Mouse (Mus musculus) left cerebral cortex, postnatal 10 days (tissue): ENCODE data around the gene Rab3a. TPM values are rescaled to one million over a fixed set of nuclear protein-coding genes. Genes with fewer than 3 reads are reported as not detected.

Experiments used
- DNase-seq, 2 experiments: peaks; one replicate each; pipeline ENCODE4 v3.0.0; 2021 to 2022; ENCODE audit warnings: low spot score in 2 of 2, mixed read lengths in 1 of 2; ENCODE audit errors: extremely low spot score in 1 of 2
- intact Hi-C: fragments of 180-260 bp; cut with DNase I; formaldehyde crosslinking; loops from one replicate; pipeline ENCODE4 v1.15.1; 2025
- total RNA-seq, 2 experiments: library from RNA; stranded (reverse); gene quantifications; 2 replicates each; pipeline ENCODE4 v1.2.3; 2021

Gene Rab3a
- total RNA-seq, 2 experiments from 2014 or later, result 756 to 791 TPM

DNA sequence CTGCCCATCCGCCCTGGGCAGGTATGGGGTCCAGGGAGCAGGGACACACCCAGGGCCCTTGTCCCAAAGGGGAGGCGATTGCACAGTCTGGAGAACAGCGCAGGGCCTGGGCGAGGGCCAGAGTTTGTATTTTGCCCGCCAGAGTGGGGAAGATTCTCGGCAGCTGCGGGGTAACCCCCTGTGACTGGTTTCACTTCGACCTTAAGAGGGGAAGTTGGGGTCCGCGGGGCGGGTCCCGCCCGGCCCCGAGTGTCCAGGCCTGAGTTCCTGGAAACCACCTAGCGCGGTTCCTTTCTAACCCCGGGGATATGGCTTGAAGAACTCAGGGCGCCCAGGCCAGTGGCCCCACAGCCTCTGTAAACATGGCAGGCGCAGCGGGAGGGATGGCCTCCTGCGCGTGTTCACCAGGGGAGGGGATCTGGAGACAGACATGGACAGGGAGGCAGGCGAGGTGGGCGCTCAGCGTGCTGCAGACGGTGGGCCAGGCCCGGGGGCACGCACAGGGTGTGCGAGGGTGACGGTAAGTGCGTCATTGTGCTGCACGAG, 13.8 kb downstream of the Rab3a start:
- DNase-seq, result peak in 1 of 2 experiments; percentile 63
- intact Hi-C loops, result no loop called here

GRCm38 (mm10) chr8:70768956-70769355, 14.5 kb downstream of the Rab3a start:
- DNase-seq, result peak in 1 of 2 experiments; percentile 63
- intact Hi-C loops, result no loop called here

DNA sequence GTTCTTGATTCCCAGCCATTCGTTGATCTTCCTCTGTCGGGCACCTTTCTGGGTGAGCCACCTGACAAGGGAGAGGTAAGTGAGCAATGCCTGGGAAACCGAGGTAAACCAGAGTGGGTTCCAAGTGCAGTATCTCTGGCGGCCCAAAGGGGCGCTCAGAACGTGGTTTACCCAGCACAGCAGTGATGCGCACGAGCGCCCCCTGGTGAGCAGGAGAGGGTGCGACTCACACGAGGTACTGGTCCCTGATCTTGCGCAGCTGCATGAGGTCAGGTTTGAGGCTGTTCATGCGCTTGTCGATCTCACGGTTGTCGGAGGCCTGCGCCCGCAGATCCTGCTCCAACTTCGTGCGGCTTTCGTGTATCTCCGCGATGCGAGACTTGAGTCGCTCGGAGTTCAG, 14.9 kb downstream of the Rab3a start:
- intact Hi-C loops, result no loop called here
- DNase-seq, result peak; percentile 91 to 96

DNA sequence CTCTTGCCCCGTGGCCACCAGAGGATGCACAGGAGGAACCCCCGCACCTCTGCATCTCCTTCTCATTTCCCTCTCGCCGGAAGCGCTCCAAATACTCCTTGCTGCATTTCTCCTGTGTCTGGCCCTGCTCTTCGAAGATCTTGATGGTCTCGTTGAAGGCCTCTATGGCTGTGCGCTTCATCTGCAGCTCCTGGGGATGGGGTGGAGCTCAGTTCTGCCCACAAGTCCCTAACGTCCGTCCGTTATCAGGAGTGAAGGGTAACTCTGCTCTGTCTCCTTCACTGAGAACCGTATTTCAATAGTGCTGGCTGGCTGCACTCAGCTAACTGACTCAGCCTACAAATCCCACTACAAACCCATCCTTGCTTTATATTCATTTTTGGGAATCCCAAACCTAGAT, 15.4 kb downstream of the Rab3a start:
- intact Hi-C loops, result no loop called here
- no peak for DNase-seq

- no peak for DNase-seq
- intact Hi-C loops, result no loop called here
Measured at GRCm38 (mm10) chr8:70770748-70771147, 16.3 kb downstream of the Rab3a start.

GRCm38 (mm10) chr8:70771217-70771616, 16.7 kb downstream of the Rab3a start:
- intact Hi-C loops, result no loop called here

DNA sequence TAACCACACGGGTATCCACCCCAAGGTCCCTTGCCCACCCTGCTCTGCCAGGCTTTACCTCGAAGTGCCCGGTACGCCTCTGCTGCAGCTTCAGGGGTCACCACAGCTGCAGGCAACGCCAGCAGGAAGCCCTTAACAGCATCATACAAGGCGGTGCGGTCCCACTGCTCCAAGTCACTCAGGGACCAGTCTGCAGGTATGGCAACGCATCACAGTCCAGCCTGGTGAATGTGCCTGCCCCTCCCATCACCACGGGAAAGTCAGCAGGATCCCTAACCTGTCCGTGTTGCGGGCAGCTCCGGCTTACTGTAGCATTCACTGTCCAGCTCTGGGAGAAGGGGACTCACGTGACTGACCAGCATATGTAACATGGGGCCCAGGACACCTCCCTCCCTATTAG, 17.6 kb downstream of the Rab3a start:
- intact Hi-C loops, result no loop called here
- no peak for DNase-seq

More at GRCm38 (mm10) chr8:70771217-70771616, 16.7 kb downstream of the Rab3a start:
- no peak for DNase-seq

GRCm38 (mm10) chr8:70772890-70773289, 18.4 kb downstream of the Rab3a start:
- intact Hi-C loops, result no loop called here
- no peak for DNase-seq

DNA sequence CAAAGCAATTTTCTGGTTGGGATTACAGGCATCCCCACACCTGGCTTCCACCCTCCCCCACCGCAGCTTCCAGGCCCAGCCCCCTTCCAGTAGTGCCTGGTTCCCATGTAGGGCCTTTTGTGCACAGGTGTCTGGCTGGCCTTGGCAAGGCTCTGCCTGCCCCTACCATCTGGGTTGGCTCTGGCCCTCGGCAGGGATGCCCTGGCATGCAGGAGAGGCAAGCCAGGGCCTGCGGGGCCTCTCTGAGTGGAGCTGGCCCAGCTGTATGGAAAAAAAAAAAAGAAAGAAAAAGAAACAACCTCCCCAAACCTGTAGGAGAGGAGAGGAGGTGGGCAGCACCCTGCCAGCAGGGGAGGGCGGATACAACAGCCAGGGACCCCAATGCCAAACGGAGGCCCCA, 18.9 kb downstream of the Rab3a start:
- intact Hi-C loops, result no loop called here
- no peak for DNase-seq

- DNase-seq, result peak in 1 of 2 experiments; percentile 89
- intact Hi-C loops, result no loop called here
Measured at GRCm38 (mm10) chr8:70773833-70774232, 19.4 kb downstream of the Rab3a start.

GRCm38 (mm10) chr8:70774740-70775139, 20.3 kb downstream of the Rab3a start:
- DNase-seq, result no peak
- intact Hi-C loops, result no loop called here

- intact Hi-C loops, result no loop called here
- DNase-seq, result no peak
Measured at GRCm38 (mm10) chr8:70775227-70775626, 20.7 kb downstream of the Rab3a start.

DNA sequence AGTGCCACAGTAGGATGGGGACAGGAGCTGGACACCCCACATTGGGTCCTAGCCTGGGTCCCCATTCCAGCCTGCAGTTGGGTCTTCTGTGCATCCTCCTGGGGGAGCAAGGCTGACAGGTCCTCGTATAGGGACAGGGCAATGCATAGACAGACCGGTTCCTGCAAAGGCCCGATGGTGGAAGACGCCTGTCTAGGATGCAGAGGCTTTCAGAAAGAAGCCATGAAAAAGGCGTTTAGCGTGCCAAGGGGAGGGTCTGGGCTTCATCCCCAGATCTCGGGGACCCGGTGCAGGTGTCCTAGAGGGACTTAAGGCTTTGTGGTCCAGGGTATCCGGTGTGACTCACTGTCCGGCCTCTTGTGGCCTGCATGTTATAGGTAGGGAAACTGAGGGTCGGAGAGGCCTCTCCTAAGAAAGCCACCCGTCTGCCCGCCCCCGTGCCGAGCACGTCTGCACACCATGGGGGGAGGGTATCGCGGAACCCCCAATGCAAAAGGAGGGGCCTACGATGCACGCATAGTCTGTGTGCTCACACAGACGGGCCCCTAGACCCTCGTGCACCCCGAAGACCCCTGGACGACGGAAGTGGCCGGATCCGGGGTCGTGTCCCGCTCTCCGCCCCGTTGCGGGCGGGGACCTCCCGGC, 21.5 kb downstream of the Rab3a start:
- peak in 1 of 2 experiments; percentile 73 for DNase-seq
- intact Hi-C loops, result no loop called here

DNA sequence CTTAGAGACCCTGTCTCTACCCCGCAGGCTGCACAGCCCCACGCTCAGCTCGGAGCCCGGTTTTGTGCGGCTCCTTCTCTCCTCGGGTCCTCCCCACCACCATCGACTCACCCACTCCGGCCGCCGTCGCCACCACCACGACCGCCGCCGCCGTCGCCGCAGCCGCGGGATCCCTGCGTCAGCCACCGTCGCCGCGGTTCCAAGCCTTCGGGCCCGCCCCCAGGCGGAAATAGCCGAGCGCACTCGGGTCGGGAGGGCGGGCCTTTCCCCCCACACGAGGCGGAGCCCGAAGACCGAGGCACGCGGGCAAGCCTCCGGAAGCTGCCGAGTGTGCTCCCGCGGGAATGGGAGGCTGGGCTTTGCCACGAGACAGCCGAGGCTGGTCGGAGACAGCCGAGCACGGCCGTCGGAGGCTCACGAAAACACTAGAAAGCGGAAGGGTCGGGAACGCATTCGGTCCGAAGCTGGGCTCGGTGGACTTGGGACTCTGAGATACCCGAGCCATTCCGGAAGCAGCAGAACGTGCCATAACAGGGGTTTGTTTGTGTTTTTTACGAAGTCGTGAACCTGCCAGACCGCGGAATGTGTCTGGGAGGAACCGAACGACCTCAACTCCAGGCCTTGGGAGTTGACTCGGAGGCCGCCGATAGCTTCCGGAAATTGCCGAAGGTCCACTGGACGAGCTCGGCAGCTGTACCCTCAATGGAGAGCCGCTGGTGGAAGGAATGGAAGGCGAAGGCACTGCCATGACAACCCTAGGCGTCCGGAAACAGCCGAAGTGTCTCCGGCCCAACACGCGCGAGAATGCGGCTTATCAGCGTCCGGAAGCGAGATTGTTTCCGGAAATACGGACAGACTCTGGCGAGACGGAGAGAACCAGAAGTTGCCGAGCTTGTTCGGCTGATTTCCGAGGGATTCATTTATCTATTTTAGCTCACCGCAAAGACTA, 22.3 kb downstream of the Rab3a start, which contains the start of gene Pik3r2:
Gene Pik3r2 (minus strand): TSS at position 218 of the 949 bp plus-strand sequence.
- intact Hi-C loops, result no loop called here

DNA sequence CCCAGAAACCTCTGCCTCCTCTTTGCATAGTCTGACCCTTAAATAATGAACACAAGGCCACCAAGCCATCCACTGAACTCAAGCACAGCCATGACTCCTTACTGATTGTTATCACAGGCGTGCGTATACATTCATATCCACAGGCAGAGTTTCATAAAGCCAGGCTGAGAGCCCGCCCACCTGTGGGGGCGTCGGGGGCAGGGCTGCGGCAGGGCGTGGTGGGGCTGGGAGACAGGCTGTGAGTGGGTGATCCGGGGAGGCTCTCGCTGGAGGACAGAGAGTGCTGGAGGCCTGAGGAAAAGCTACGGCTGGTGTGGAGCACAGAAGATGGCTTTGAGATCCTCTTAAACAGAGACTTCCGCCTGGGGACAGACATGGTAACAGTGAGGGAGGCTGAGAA, 25.6 kb downstream of the Rab3a start:
- DNase-seq, result no peak
- intact Hi-C loops, result no loop called here

More for the DNA sequence above, 22.3 kb downstream of the Rab3a start, which contains the start of gene Pik3r2:
- DNase-seq, result peak; percentile 98 to 99

DNA sequence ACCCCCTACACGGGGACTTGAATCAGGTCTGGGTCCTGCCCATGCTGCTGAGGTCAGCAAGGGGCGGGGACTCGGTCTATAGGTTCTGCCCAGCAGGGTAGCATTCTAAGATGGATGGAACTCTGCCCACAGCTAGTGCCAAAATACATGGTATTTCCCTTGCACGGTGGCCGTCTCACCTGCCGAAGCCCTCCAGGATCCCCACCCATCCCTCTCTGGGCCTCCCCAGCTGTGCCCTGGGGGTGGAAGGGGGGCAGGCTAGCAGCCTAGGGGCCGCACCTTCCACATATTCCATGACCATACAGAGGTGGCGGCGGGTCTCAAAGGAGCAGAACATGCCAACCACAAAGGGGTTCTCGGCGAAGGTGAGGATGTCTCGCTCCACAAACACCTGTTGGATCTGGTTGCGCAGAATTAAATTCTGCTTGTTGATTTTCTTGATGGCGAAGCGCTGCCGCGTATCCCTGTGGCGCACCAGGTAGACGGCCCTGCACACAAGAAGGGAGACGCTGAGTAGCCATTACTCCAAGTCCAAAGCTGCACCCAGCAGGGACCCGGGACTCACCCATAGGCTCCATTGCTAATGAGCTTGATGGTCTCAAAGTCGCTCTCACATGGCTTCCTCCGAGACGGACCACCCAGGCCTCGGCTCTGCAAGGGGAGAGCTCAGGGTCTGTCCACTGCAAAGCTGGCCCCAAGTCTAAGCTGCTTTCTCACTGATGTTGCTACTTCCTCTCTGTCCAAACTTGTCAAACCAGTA, 32.0 kb downstream of the Rab3a start:
- intact Hi-C loops, result no loop called here

DNA sequence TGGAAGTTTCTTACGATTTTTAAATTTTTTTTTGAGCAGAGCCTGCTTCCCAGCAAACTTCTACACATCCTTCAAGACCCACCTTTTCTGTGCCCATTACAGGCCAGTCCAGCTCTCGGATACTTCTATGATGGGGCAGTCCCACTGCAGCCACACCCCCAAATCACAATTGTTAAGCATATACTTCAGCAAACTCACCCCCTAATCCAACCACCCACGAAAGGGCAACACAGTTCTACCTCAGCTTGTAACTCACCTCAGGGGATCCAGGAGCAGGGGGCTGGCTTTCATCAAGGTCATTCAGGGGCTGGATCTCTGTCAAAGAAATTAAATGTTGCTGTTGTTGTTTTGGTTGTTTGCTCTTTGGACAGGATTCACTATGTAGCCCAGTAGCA, 32.6 kb downstream of the Rab3a start:
- DNase-seq, result no peak
- intact Hi-C loops, result no loop called here

More for the DNA sequence above, 32.0 kb downstream of the Rab3a start:
- DNase-seq, result no peak

- DNase-seq, result peak in 1 of 2 experiments; percentile 61
- intact Hi-C loops, result no loop called here
Measured at GRCm38 (mm10) chr8:70787941-70788667, 33.6 kb downstream of the Rab3a start.
